In the genomic region with DNA sequence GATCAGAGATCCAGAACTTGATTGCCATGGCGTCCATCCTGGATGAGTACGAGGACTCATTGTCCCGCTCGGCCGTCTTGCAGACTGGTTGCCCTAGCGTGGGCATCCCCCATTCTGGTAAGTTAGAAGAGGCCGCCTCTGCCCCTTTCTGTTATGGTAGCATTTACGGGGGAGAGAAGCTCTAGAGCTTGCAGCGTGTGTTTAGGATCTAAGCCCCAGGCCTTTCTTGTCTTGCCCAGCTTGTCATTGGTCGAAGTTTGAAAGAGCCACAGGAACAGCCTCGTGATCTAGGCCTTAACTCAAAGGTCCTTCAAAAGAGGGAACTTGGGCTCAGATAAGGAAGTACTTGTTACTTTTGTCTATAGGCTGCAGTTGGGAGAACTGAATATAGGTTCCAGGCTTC, we compare ENCODE assay signal across 8 mouse cellular contexts. TPM values are rescaled to one million over a fixed set of nuclear protein-coding genes. Genes with fewer than 3 reads are reported as not detected.
DNase-seq lines count a peak whose midpoint lies in the region; ATAC-seq and TF ChIP-seq lines count a peak whose summit lies in the region.

No protein-coding gene starts in this region.

- TF ChIP-seq RAD21 in MEL (IDR thresholded peaks at IDR 0.05; ENCODE audit: low read depth, low read length) = no peak

- peaks cover 27% of the 10 kb centered on the region for H3K79me2 ChIP-seq in MEL (ENCODE audit: control insufficient read depth, insufficient read depth, low read length, poor library complexity)

- peak in 1 of 2 experiments; percentile 22; a peak in 1 of 4 replicates for TF ChIP-seq POLR2A in MEL (IDR thresholded peaks at IDR 0.05; ENCODE audit: control insufficient read depth in 1 of 2, insufficient read depth in 1 of 2, low read depth in 1 of 2, low read length in 2 of 2, poor library complexity in 1 of 2)

- no peaks in the 10 kb centered on the region for H3K9me3 ChIP-seq in MEL (replicated peaks; ENCODE audit: insufficient read depth, low read length)
- H3K9me3 ChIP-seq in liver, embryonic 12.5 days (replicated peaks) = no peaks in the 10 kb centered on the region
- no peaks in the 10 kb centered on the region for H3K9me3 ChIP-seq in neural tube, embryonic 14.5 days (ENCODE audit: control insufficient read depth, low read length)

- no peaks in the 10 kb centered on the region; a peak in 2 of 4 replicates for H3K36me3 ChIP-seq in MEL (ENCODE audit: control insufficient read depth in 1 of 2, insufficient read depth in 2 of 2, low read length in 2 of 2)
- H3K36me3 ChIP-seq in liver, embryonic 12.5 days = peaks cover 40% of the 10 kb centered on the region
- H3K36me3 ChIP-seq in neural tube, embryonic 14.5 days (ENCODE audit: control insufficient read depth, insufficient read depth, low read length) = peaks cover 16% of the 10 kb centered on the region

- 2% methylated on average over 11 of the region's 11 CpGs for WGBS in liver, embryonic 12.5 days (ENCODE audit: insufficient replicate concordance)
- 4% methylated on average over 11 of the region's 11 CpGs for WGBS in neural tube, embryonic 14.5 days

- H3K27ac ChIP-seq in gastrocnemius, adult 2 months = peak overlapping the region; percentile 93
- peak overlapping the region; percentile 93 for H3K27ac ChIP-seq in MEL (ENCODE audit: control insufficient read depth, low read depth, low read length)
- peak overlapping the region; percentile 72 for H3K27ac ChIP-seq in liver, embryonic 12.5 days
- H3K27ac ChIP-seq in neural tube, embryonic 14.5 days (ENCODE audit: low read depth, low read length) = 0 out of 2 replicates have a peak overlapping the region, but pooled peaks have one; percentile 34

- H3K27me3 ChIP-seq in MEL (ENCODE audit: control insufficient read depth in 1 of 2, insufficient read depth in 2 of 2, low read length in 2 of 2) = no peaks in the 10 kb centered on the region
- H3K27me3 ChIP-seq in liver, embryonic 12.5 days (replicated peaks) = no peaks in the 10 kb centered on the region
- no peaks in the 10 kb centered on the region for H3K27me3 ChIP-seq in neural tube, embryonic 14.5 days (ENCODE audit: control insufficient read depth, insufficient read depth, low read length)

- peak in 1 of 2 experiments; percentile 21; a peak in 1 of 4 replicates for TF ChIP-seq EP300 in MEL (IDR thresholded peaks at IDR 0.05; ENCODE audit: low read depth in 1 of 2, low read length in 2 of 2)

- intact Hi-C loops in gastrocnemius, adult 2 months (cut with DNase I) = loop anchor here (10.0 kb wide), 1 partner anchor 254 kb away; a partner anchor contains a TSS

- H3K4me3 ChIP-seq in gastrocnemius, adult 2 months = peak overlapping the region; percentile 94
- H3K4me3 ChIP-seq in MEL (ENCODE audit: control insufficient read depth in 1 of 2, insufficient read depth in 1 of 2, low read depth in 2 of 2, low read length in 2 of 2) = peak overlapping the region; percentile 80 to 81
- H3K4me3 ChIP-seq in liver, embryonic 12.5 days = peak overlapping the region; percentile 77
- H3K4me3 ChIP-seq in neural tube, embryonic 14.5 days (ENCODE audit: low read depth, low read length) = peak overlapping the region; percentile 72

- H3K9ac ChIP-seq in MEL (ENCODE audit: control insufficient read depth, low read depth, low read length, poor library complexity, severe bottlenecking) = peak overlapping the region; percentile 86
- peak overlapping the region; percentile 78 for H3K9ac ChIP-seq in liver, embryonic 12.5 days
- H3K9ac ChIP-seq in neural tube, embryonic 14.5 days (replicated peaks; ENCODE audit: low read depth, low read length) = peak overlapping the region; percentile 80

- TF ChIP-seq CTCF in gastrocnemius, adult 2 months (IDR thresholded peaks at IDR 0.05) = no peak
- no peak for TF ChIP-seq CTCF in MEL (IDR thresholded peaks at IDR 0.05 in 2 of 3, conservative IDR thresholded peaks at IDR 0.05 in 1 of 3; ENCODE audit: control insufficient read depth in 1 of 3, insufficient read depth in 1 of 3, low read depth in 2 of 3, low read length in 3 of 3, poor library complexity in 1 of 3, severe bottlenecking in 1 of 3)

- H3K4me1 ChIP-seq in MEL (ENCODE audit: control insufficient read depth in 1 of 2, insufficient read depth in 2 of 2, low read length in 2 of 2) = peaks cover 0 to 7% of the 10 kb centered on the region in 2 experiments; a peak in 1 of 4 replicates
- H3K4me1 ChIP-seq in liver, embryonic 12.5 days = peaks cover 26% of the 10 kb centered on the region
- peaks cover 16% of the 10 kb centered on the region for H3K4me1 ChIP-seq in neural tube, embryonic 14.5 days (ENCODE audit: control insufficient read depth, insufficient read depth, low read length)

- DNase-seq in gastrocnemius, adult 2 months = peak; percentile 42
- no peak for DNase-seq in gastrocnemius, adult 18-20 months (ENCODE audit: low spot score)
- DNase-seq in MEL (ENCODE audit: low read depth, low spot score) = peak; percentile 91
- no peak for DNase-seq in adrenal gland, adult 18-20 months (ENCODE audit: low spot score in 2 of 2)
- DNase-seq in layer of hippocampus, postnatal 36 days = no peak

- H3K4me2 ChIP-seq in liver, embryonic 12.5 days = peak overlapping the region; percentile 86
- peak overlapping the region; percentile 81 for H3K4me2 ChIP-seq in neural tube, embryonic 14.5 days (ENCODE audit: low read depth, low read length)

- ATAC-seq in granulocyte monocyte progenitor cell, adult 5-6 weeks (replicated peaks; ENCODE audit: poor library complexity, severe bottlenecking) = peak; percentile 71
- ATAC-seq in liver, embryonic 12.5 days = 0 out of 2 replicates have a peak, but pooled peaks have one; percentile 19
- 0 out of 2 replicates have a peak, but pooled peaks have one; percentile 3 for ATAC-seq in neural tube, embryonic 14.5 days (ENCODE audit: low read depth)

RNA-seq across cellular contexts. Expression of a gene that starts 0.5 kb away (rescaled TPM):
- 10 to 100 TPM; 10.9 to 11.7 TPM for total RNA-seq in gastrocnemius, adult 2 months (2021)
- total RNA-seq in gastrocnemius, adult 18-20 months (2021) = 10 to 100 TPM; 10.1 to 10.2 TPM
- 24.8 and 28.0 TPM in 2 replicates for total RNA-seq in MEL (2012; rRNA removed)
- 10 to 100 TPM in 1 of 2 experiments, not detected in 1; 30.4 TPM for polyA plus RNA-seq in MEL (2012; ENCODE audit: insufficient read depth in 1 of 2, insufficient read length in 2 of 2, low read depth in 1 of 2, low replicate concordance in 2 of 2, missing spikeins in 1 of 2)
- total RNA-seq in granulocyte monocyte progenitor cell, adult 5-6 weeks (2014; fragmentation: Nextera tagmentation) = 11.3 and 14.8 TPM in 2 replicates
- total RNA-seq in granulocyte monocyte progenitor cell, adult 5-6 weeks (2017) = 17.2 and 21.1 TPM in 2 replicates
- 9.8 and 10.3 TPM in 2 replicates for polyA plus RNA-seq in liver, embryonic 12.5 days (2016; fragmentation: Nextera tagmentation; extraction: Ambion mirVana)
- 14.8 and 19.7 TPM in 2 replicates for polyA plus RNA-seq in neural tube, embryonic 14.5 days (2014; fragmentation: Nextera tagmentation; extraction: Ambion mirVana)
- 10 to 100 TPM; 24.0 TPM for total RNA-seq in adrenal gland, adult 18-20 months (2021)
- 10 to 100 TPM; 40.6 to 41.5 TPM for total RNA-seq in layer of hippocampus, postnatal 36 days (2021)

RNA-seq across cellular contexts. Expression of a gene that starts 17.9 kb away (rescaled TPM):
- total RNA-seq in gastrocnemius, adult 2 months (2021) = not detected
- not detected for total RNA-seq in gastrocnemius, adult 18-20 months (2021)
- not detected in 2 replicates for total RNA-seq in MEL (2012; rRNA removed)
- not detected for polyA plus RNA-seq in MEL (2012; ENCODE audit: insufficient read depth in 1 of 2, insufficient read length in 2 of 2, low read depth in 1 of 2, low replicate concordance in 2 of 2, missing spikeins in 1 of 2)
- total RNA-seq in granulocyte monocyte progenitor cell, adult 5-6 weeks (2014; fragmentation: Nextera tagmentation) = not detected in 2 replicates
- total RNA-seq in granulocyte monocyte progenitor cell, adult 5-6 weeks (2017) = 0.26 and 0.65 TPM in 2 replicates
- 0.07 TPM in 1 of 2 replicates, not detected in the other for polyA plus RNA-seq in liver, embryonic 12.5 days (2016; fragmentation: Nextera tagmentation; extraction: Ambion mirVana)
- 24.6 and 31.9 TPM in 2 replicates for polyA plus RNA-seq in neural tube, embryonic 14.5 days (2014; fragmentation: Nextera tagmentation; extraction: Ambion mirVana)
- total RNA-seq in adrenal gland, adult 18-20 months (2021) = under 1 TPM; 0.17 to 0.74 TPM
- total RNA-seq in layer of hippocampus, postnatal 36 days (2021) = 1 to 10 TPM; 6.4 to 6.9 TPM

RNA-seq across cellular contexts. Expression of a gene that starts 36.6 kb away (rescaled TPM):
- 1 to 10 TPM; 3.8 to 4.8 TPM for total RNA-seq in gastrocnemius, adult 2 months (2021)
- 1 to 10 TPM; 3.2 to 4.5 TPM for total RNA-seq in gastrocnemius, adult 18-20 months (2021)
- total RNA-seq in MEL (2012; rRNA removed) = 0.16 TPM in 1 of 2 replicates, not detected in the other
- polyA plus RNA-seq in MEL (2012; ENCODE audit: insufficient read depth in 1 of 2, insufficient read length in 2 of 2, low read depth in 1 of 2, low replicate concordance in 2 of 2, missing spikeins in 1 of 2) = under 1 TPM in 1 of 2 experiments, not detected in 1; 0.18 TPM
- not detected in 2 replicates for total RNA-seq in granulocyte monocyte progenitor cell, adult 5-6 weeks (2014; fragmentation: Nextera tagmentation)
- not detected in 2 replicates for total RNA-seq in granulocyte monocyte progenitor cell, adult 5-6 weeks (2017)
- 3.0 and 3.1 TPM in 2 replicates for polyA plus RNA-seq in liver, embryonic 12.5 days (2016; fragmentation: Nextera tagmentation; extraction: Ambion mirVana)
- 2.1 and 2.7 TPM in 2 replicates for polyA plus RNA-seq in neural tube, embryonic 14.5 days (2014; fragmentation: Nextera tagmentation; extraction: Ambion mirVana)
- 10 to 100 TPM in 1 of 2 experiments, 1 to 10 TPM in 1; 9.7 to 10.5 TPM for total RNA-seq in adrenal gland, adult 18-20 months (2021)
- 1 to 10 TPM; 2.7 TPM for total RNA-seq in layer of hippocampus, postnatal 36 days (2021)

RNA-seq across cellular contexts. Expression of a gene that starts 51.9 kb away (rescaled TPM):
- not detected for total RNA-seq in gastrocnemius, adult 2 months (2021)
- total RNA-seq in gastrocnemius, adult 18-20 months (2021) = not detected
- not detected in 2 replicates for total RNA-seq in MEL (2012; rRNA removed)
- not detected for polyA plus RNA-seq in MEL (2012; ENCODE audit: insufficient read depth in 1 of 2, insufficient read length in 2 of 2, low read depth in 1 of 2, low replicate concordance in 2 of 2, missing spikeins in 1 of 2)
- not detected in 2 replicates for total RNA-seq in granulocyte monocyte progenitor cell, adult 5-6 weeks (2014; fragmentation: Nextera tagmentation)
- 0.15 TPM in 1 of 2 replicates, not detected in the other for total RNA-seq in granulocyte monocyte progenitor cell, adult 5-6 weeks (2017)
- polyA plus RNA-seq in liver, embryonic 12.5 days (2016; fragmentation: Nextera tagmentation; extraction: Ambion mirVana) = 0.44 and 0.77 TPM in 2 replicates
- polyA plus RNA-seq in neural tube, embryonic 14.5 days (2014; fragmentation: Nextera tagmentation; extraction: Ambion mirVana) = 0.61 and 0.68 TPM in 2 replicates
- total RNA-seq in adrenal gland, adult 18-20 months (2021) = 1 to 10 TPM; 1.6 to 2.1 TPM
- 1 to 10 TPM; 1.7 to 2.4 TPM for total RNA-seq in layer of hippocampus, postnatal 36 days (2021)

RNA-seq across cellular contexts. Expression of a gene that starts 59.3 kb away (rescaled TPM):
- not detected for total RNA-seq in gastrocnemius, adult 2 months (2021)
- total RNA-seq in gastrocnemius, adult 18-20 months (2021) = not detected
- not detected in 2 replicates for total RNA-seq in MEL (2012; rRNA removed)
- not detected for polyA plus RNA-seq in MEL (2012; ENCODE audit: insufficient read depth in 1 of 2, insufficient read length in 2 of 2, low read depth in 1 of 2, low replicate concordance in 2 of 2, missing spikeins in 1 of 2)
- total RNA-seq in granulocyte monocyte progenitor cell, adult 5-6 weeks (2014; fragmentation: Nextera tagmentation) = not detected in 2 replicates
- total RNA-seq in granulocyte monocyte progenitor cell, adult 5-6 weeks (2017) = not detected in 2 replicates
- not detected in 2 replicates for polyA plus RNA-seq in liver, embryonic 12.5 days (2016; fragmentation: Nextera tagmentation; extraction: Ambion mirVana)
- polyA plus RNA-seq in neural tube, embryonic 14.5 days (2014; fragmentation: Nextera tagmentation; extraction: Ambion mirVana) = not detected in 2 replicates
- total RNA-seq in adrenal gland, adult 18-20 months (2021) = not detected
- not detected for total RNA-seq in layer of hippocampus, postnatal 36 days (2021)

Comparison
In these comparisons a context has a peak if more than half of its experiments do, and no peak if none do; other contexts are left out.
1. DNase-seq: peak in gastrocnemius, adult 2 months (single experiment) and MEL (single experiment); none in gastrocnemius, adult 18-20 months (single experiment), adrenal gland, adult 18-20 months (0 of 2) and layer of hippocampus, postnatal 36 days (0 of 2).
2. H3K27ac ChIP-seq: peak in every context shown above with its lines; median percentile 93 in gastrocnemius, adult 2 months; 93 in MEL; 72 in liver, embryonic 12.5 days; 34 in neural tube, embryonic 14.5 days.
3. ATAC-seq: peak in every context shown above with its lines; median percentile 71 in granulocyte monocyte progenitor cell, adult 5-6 weeks; 19 in liver, embryonic 12.5 days; 3 in neural tube, embryonic 14.5 days.
4. Peak in every context shown above with its lines, with median percentiles within 50 percentile points of each other: H3K4me3 ChIP-seq and H3K9ac ChIP-seq.